Mouse (Mus musculus) myocyte (in vitro differentiated cells): ENCODE data around the gene Zfp78.

Source experiments
- CEBPB ChIP-seq: IDR thresholded peaks from 2 replicates; pipeline ENCODE4 v1.6.1; 2011; ENCODE audit warnings: mild to moderate bottlenecking, moderate library complexity; ENCODE audit not compliant: poor library complexity, insufficient read depth, severe bottlenecking
- E2F4 ChIP-seq: IDR thresholded peaks from one replicate; pipeline ENCODE4 v1.6.1; 2011; ENCODE audit warnings: mild to moderate bottlenecking, control low read depth, moderate library complexity; ENCODE audit not compliant: insufficient read depth
- MAX ChIP-seq: IDR thresholded peaks from one replicate; pipeline ENCODE4 v1.6.1; 2011; ENCODE audit warnings: low read depth, mild to moderate bottlenecking, control low read depth
- MYOD1 ChIP-seq, 3 experiments: IDR thresholded peaks; one replicate each; pipeline ENCODE4 v1.6.1; 2011; ENCODE audit warnings: control low read depth in 2 of 3, low read depth in 2 of 3, mild to moderate bottlenecking in 2 of 3, moderate library complexity in 1 of 3; ENCODE audit not compliant: insufficient read length in 2 of 3, control insufficient read depth in 1 of 3
- MYOG ChIP-seq, 3 experiments: IDR thresholded peaks; one replicate each; pipeline ENCODE4 v1.6.1; 2011; ENCODE audit warnings: control low read depth in 2 of 3, low read depth in 2 of 3, mild to moderate bottlenecking in 2 of 3; ENCODE audit not compliant: insufficient read length in 2 of 3, control insufficient read depth in 1 of 3, insufficient read depth in 1 of 3
- POLR2A ChIP-seq: IDR thresholded peaks from one replicate; pipeline ENCODE4 v1.6.1; 2011; ENCODE audit warnings: low read depth, mild to moderate bottlenecking, control low read depth, moderate library complexity; ENCODE audit not compliant: insufficient read length
- REST ChIP-seq: IDR thresholded peaks from one replicate; pipeline ENCODE4 v1.6.1; 2011; ENCODE audit warnings: mild to moderate bottlenecking, control low read depth, moderate library complexity; ENCODE audit not compliant: insufficient read depth, insufficient read length
- TCF12 ChIP-seq: IDR thresholded peaks from one replicate; pipeline ENCODE4 v1.6.1; 2011; ENCODE audit warnings: mild to moderate bottlenecking, control low read depth; ENCODE audit not compliant: poor library complexity, insufficient read depth, severe bottlenecking
- TCF3 ChIP-seq: IDR thresholded peaks from one replicate; pipeline ENCODE4 v1.6.1; 2011; ENCODE audit warnings: low read depth, control low read depth; ENCODE audit not compliant: insufficient read length
- USF1 ChIP-seq: IDR thresholded peaks from one replicate; pipeline ENCODE4 v1.6.1; 2011; ENCODE audit warnings: low read depth, mild to moderate bottlenecking, control low read depth, moderate library complexity

GRCm38 (mm10) chr7:6360477-6361060 is 2.5 kb upstream of the Zfp78 start:
- TF ChIP-seq POLR2A, result no peak
- TF ChIP-seq REST, result no peak
- no peak for TF ChIP-seq MYOG (IDR thresholded peaks at IDR 0.05; ENCODE audit: control insufficient read depth in 1 of 3, insufficient read depth in 1 of 3, insufficient read length in 2 of 3, low read depth in 2 of 3)
- no peak for TF ChIP-seq TCF3
- TF ChIP-seq E2F4, result no peak
- TF ChIP-seq MYOD1 (IDR thresholded peaks at IDR 0.05; ENCODE audit: control insufficient read depth in 1 of 3, insufficient read length in 2 of 3, low read depth in 2 of 3), result no peak
- no peak for TF ChIP-seq MAX
- no peak for TF ChIP-seq TCF12
- TF ChIP-seq CEBPB, result no peak
- TF ChIP-seq USF1, result no peak
